Mouse (Mus musculus) mammary gland, adult 2 months (tissue): ENCODE data around the gene Gm8773. TPM values are rescaled to one million over a fixed set of nuclear protein-coding genes. Genes with fewer than 3 reads are reported as not detected.

Source experiments
- polyA plus RNA-seq: library from polyadenylated mRNA; depleted of rRNA; stranded (reverse); fragments of >200 nt; gene quantifications from 2 replicates; pipeline ENCODE4 v1.2.3, GENCODE M21; 2012; ENCODE audit warnings: low replicate concordance; rRNA removed

Gm8773 gene
- 0.47 and 0.62 TPM in 2 replicates for polyA plus RNA-seq

DNA sequence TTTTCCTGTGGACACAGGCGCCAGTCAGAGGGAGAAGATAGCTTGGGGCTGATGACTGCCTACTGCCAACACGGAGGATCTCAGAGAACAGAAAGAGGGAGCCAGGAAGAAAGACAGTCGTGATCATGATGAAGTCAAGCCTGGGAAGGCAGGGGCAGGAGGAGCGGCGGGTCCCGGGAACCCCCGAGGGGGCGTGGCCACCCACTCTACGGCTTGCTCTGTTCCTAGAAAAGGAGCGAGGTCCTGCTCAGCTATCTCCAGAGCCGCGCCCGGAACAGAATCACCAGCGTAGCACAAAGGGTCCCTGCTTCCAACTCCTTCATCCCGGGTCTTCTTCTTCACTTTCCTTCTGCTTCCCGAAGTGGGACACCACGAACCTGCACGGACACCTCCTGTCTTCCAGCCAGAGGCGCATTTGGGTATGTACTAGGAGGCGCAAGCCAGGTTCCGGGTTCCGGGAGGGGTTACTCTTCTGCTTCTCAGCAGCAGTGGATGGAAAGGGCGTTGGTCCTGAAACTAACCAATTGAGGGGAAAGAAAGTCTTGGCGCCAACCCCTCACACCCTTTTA, at the start of gene Gm8773:
Gene Gm8773, plus strand, starts transcription at position 51 of the 569 bp plus-strand sequence.

DNA sequence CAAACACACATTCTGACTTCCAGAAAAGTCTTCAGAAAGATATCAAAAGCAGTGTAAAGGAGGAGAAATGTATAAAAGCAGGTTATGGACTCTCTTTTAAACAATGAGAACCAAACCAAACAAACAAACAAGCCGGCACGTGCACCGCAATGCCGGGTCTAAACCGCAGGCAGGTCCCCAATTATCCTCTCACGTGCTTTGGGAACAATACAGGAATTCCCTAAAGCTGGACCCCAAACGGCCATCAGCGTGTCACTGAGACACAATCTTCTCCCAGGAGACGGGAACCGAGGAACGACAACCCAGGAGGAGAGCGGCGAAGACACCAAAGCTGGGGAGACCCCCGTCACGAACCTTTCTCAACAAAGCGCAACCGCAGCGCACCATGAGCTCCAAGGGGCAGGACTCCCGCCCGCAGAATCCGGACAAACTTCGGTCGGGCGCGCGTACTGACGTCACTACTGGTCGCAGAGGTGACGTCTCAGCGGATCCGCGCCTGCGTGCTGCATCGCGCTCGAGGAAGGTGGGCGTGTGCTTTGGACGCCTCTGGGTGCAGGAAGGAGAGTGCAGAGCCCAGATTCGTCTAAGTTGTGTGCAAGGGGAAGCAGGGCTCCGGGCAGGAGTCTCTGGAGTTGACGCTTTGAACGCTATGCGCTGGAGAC, 14.4 kb upstream of the Gm8773 start, which contains the start of gene Gtpbp10:
Gene Gtpbp10, minus strand, starts transcription at position 460 of the 662 bp plus-strand sequence.

Other genes starting within 250 kb of the Gm8773 start
- gene Cdk14, start 153.5 kb upstream of the Gm8773 start, polyA plus RNA-seq: 4.7 and 13.6 TPM in 2 replicates
- not detected in 2 replicates for gene 1700015F17Rik, start 94.7 kb upstream of the Gm8773 start, polyA plus RNA-seq
- gene Cldn12, start 58.8 kb upstream of the Gm8773 start, polyA plus RNA-seq: 11.3 and 21.2 TPM in 2 replicates
- gene Gtpbp10, start 14.3 kb upstream of the Gm8773 start, polyA plus RNA-seq: 1.2 and 3.4 TPM in 2 replicates
- gene Cfap69, start 90.4 kb downstream of the Gm8773 start, polyA plus RNA-seq: 0.37 and 0.56 TPM in 2 replicates
- 3.4 and 6.7 TPM in 2 replicates for gene Steap2, start 120.8 kb downstream of the Gm8773 start, polyA plus RNA-seq
- gene Steap1, start 175.5 kb downstream of the Gm8773 start, polyA plus RNA-seq: 0.35 and 0.76 TPM in 2 replicates